Comparison of ENCODE assay signal across 9 mouse cellular contexts in genomic region chr9:10904616-10905363, GRCm38 (mm10). TPM values are rescaled to one million over a fixed set of nuclear protein-coding genes. Genes with fewer than 3 reads are reported as not detected.
DNase-seq lines count a peak whose midpoint lies in the region; ATAC-seq and TF ChIP-seq lines count a peak whose summit lies in the region.
"Had no signal": no experiment of that assay in that cellular context is flagged by ENCODE, and none has a peak within 500 bp of the region (broad histone marks: within the 10 kb centered on the region; RNA-seq: fewer than 3 reads in every experiment).

TSS of gene Cntn5 (minus strand) at chr9:10904775.

- no peaks in the 10 kb centered on the region for H3K36me3 ChIP-seq in heart, embryonic 15.5 days
- no peaks in the 10 kb centered on the region for H3K36me3 ChIP-seq in hindbrain, embryonic 10.5 days
- H3K36me3 ChIP-seq in limb, embryonic 10.5 days: no peaks in the 10 kb centered on the region
- H3K36me3 ChIP-seq in lung, postnatal 0 days (ENCODE audit: insufficient read depth, low read length): no peaks in the 10 kb centered on the region

- DNase-seq in heart, adult 8-10 months (ENCODE audit: low spot score): no peak
- DNase-seq in cerebellum, postnatal 25 days: peak; percentile 70 to 78
- peak; percentile 44 for DNase-seq in hindbrain, embryonic 10.5 days (ENCODE audit: low spot score)
- peak; percentile 56 for DNase-seq in limb, embryonic 10.5 days (ENCODE audit: low spot score)
- DNase-seq in right cerebral cortex, postnatal 10 days (ENCODE audit: low spot score in 2 of 2): peak; percentile 88
- DNase-seq in spleen, postnatal 4 days (ENCODE audit: low spot score in 2 of 2): no peak
- DNase-seq in lung, postnatal 0 days (ENCODE audit: low spot score): no peak

- H3K4me1 ChIP-seq in heart, embryonic 15.5 days (replicated peaks): peaks cover 4% of the 10 kb centered on the region; the same call in 1 of the 2 replicates
- peaks cover 8% of the 10 kb centered on the region for H3K4me1 ChIP-seq in hindbrain, embryonic 10.5 days (replicated peaks)
- H3K4me1 ChIP-seq in limb, embryonic 10.5 days: peaks cover 11% of the 10 kb centered on the region
- H3K4me1 ChIP-seq in lung, postnatal 0 days (ENCODE audit: insufficient read depth, low read depth, low read length): no peaks in the 10 kb centered on the region

- no peak within 1 kb of the TSS for H3K27ac ChIP-seq in heart, embryonic 15.5 days
- peak within 1 kb of the TSS; percentile 64 for H3K27ac ChIP-seq in hindbrain, embryonic 10.5 days
- no peak within 1 kb of the TSS; the same call in 1 of the 2 replicates for H3K27ac ChIP-seq in limb, embryonic 10.5 days
- H3K27ac ChIP-seq in lung, postnatal 0 days (ENCODE audit: low read length): no peak within 1 kb of the TSS

- WGBS in heart, embryonic 15.5 days: 3% methylated on average over 28 of the region's 28 CpGs
- 3% methylated on average over 28 of the region's 28 CpGs for WGBS in hindbrain, embryonic 10.5 days
- 3% methylated on average over 28 of the region's 28 CpGs for WGBS in limb, embryonic 10.5 days
- WGBS in lung, postnatal 0 days: 2% methylated on average over 28 of the region's 28 CpGs

- TF ChIP-seq EP300 in lung, postnatal 0 days (IDR thresholded peaks at IDR 0.05): no peak

- H3K4me2 ChIP-seq in heart, embryonic 15.5 days: peak within 1 kb of the TSS; percentile 50
- H3K4me2 ChIP-seq in lung, postnatal 0 days (replicated peaks; ENCODE audit: low read depth, low read length): no peak within 1 kb of the TSS

- ATAC-seq in heart, embryonic 15.5 days (replicated peaks; ENCODE audit: insufficient number of reproducible peaks, insufficient read depth, low FRiP score, low read depth): no peak
- ATAC-seq in lung, postnatal 0 days: no peak

- H3K4me3 ChIP-seq in heart, embryonic 15.5 days: peak within 1 kb of the TSS; percentile 23
- H3K4me3 ChIP-seq in hindbrain, embryonic 10.5 days: peak within 1 kb of the TSS; percentile 57
- peak within 1 kb of the TSS; percentile 52 for H3K4me3 ChIP-seq in limb, embryonic 10.5 days
- H3K4me3 ChIP-seq in lung, postnatal 0 days (ENCODE audit: low read depth, low read length): no peak within 1 kb of the TSS

- H3K9ac ChIP-seq in heart, embryonic 15.5 days: no peak within 1 kb of the TSS
- H3K9ac ChIP-seq in lung, postnatal 0 days (replicated peaks; ENCODE audit: low read depth): no peak within 1 kb of the TSS

- TF ChIP-seq CTCF in lung, postnatal 0 days (IDR thresholded peaks at IDR 0.05): no peak

- peaks cover 11% of the 10 kb centered on the region for H3K27me3 ChIP-seq in heart, embryonic 15.5 days
- H3K27me3 ChIP-seq in hindbrain, embryonic 10.5 days (ENCODE audit: insufficient read depth, poor library complexity, severe bottlenecking): no peaks in the 10 kb centered on the region; the same call in 1 of the 2 replicates
- peaks cover 22% of the 10 kb centered on the region for H3K27me3 ChIP-seq in limb, embryonic 10.5 days (ENCODE audit: low read depth, poor library complexity, severe bottlenecking)
- no peaks in the 10 kb centered on the region for H3K27me3 ChIP-seq in lung, postnatal 0 days (replicated peaks; ENCODE audit: insufficient read depth, low read length)
- H3K27me3 ChIP-seq: CH12.LX had no signal

- no peaks in the 10 kb centered on the region for H3K9me3 ChIP-seq in heart, embryonic 15.5 days (replicated peaks)
- H3K9me3 ChIP-seq in hindbrain, embryonic 10.5 days: no peaks in the 10 kb centered on the region
- H3K9me3 ChIP-seq in limb, embryonic 10.5 days (replicated peaks): no peaks in the 10 kb centered on the region
- H3K9me3 ChIP-seq in lung, postnatal 0 days (ENCODE audit: low read length): no peaks in the 10 kb centered on the region

RNA-seq across cellular contexts. Expression of gene Cntn5, which starts in this region (rescaled TPM):
- polyA plus RNA-seq in heart, embryonic 15.5 days (2015; fragmentation: Nextera tagmentation; extraction: Ambion mirVana): 0.13 and 0.14 TPM in 2 replicates
- 1 to 10 TPM in 1 of 4 experiments, under 1 TPM in 3; 0.63 to 1.2 (median 0.82) TPM for total RNA-seq in heart, adult 8-10 months (2022)
- polyA plus RNA-seq in hindbrain, embryonic 10.5 days (2016; fragmentation: Nextera tagmentation; extraction: Ambion mirVana): 2.4 and 2.5 TPM in 2 replicates
- 0.08 and 0.90 TPM in 2 replicates for polyA plus RNA-seq in limb, embryonic 10.5 days (2016; fragmentation: Nextera tagmentation; extraction: Ambion mirVana)
- polyA plus RNA-seq in lung, postnatal 0 days (2015; fragmentation: Nextera tagmentation; extraction: Ambion mirVana): 0.30 TPM in 1 of 2 replicates, not detected in the other
- total RNA-seq: CH12.LX had no signal

Comparison
In these comparisons a context has a peak if more than half of its experiments do, and no peak if none do; other contexts are left out.
1. Peak in DNase-seq and H3K4me3 ChIP-seq in limb, embryonic 10.5 days; RNA of the gene not detected or under 1 TPM.
2. DNase-seq: peak in cerebellum, postnatal 25 days (2 of 2), hindbrain, embryonic 10.5 days (single experiment) and right cerebral cortex, postnatal 10 days (2 of 2); none in heart, adult 8-10 months (single experiment), spleen, postnatal 4 days (0 of 2) and lung, postnatal 0 days (single experiment).